Comparison of ENCODE assay signal across 23 mouse cellular contexts in genomic region chr19:41822589-41822988, GRCm38 (mm10).
"Had no signal": no experiment of that assay in that cellular context is flagged by ENCODE, and none has a peak within 500 bp of the region (broad histone marks: within the 10 kb centered on the region; RNA-seq: fewer than 3 reads in every experiment).

No protein-coding gene starts in this region.

- DNase-seq: gastrocnemius, adult 2 months; gastrocnemius, postnatal 10 days; gastrocnemius, postnatal 25 days; heart, adult 18-20 months; heart, postnatal 10 days; heart, postnatal 4 days; kidney, adult 11 months; kidney, adult 8-10 months; kidney, postnatal 10 days; kidney, postnatal 25 days; kidney, postnatal 4 days had no signal

- H3K9me3 ChIP-seq: heart, embryonic 10.5 days; heart, embryonic 12.5 days; hindbrain, embryonic 10.5 days; hindbrain, embryonic 12.5 days; limb, embryonic 10.5 days; limb, embryonic 12.5 days had no signal

- H3K4me2 ChIP-seq: heart, embryonic 12.5 days; hindbrain, embryonic 12.5 days; hindbrain, embryonic 14.5 days; limb, embryonic 12.5 days had no signal

- H3K27ac ChIP-seq: gastrocnemius, adult 2 months; heart, embryonic 10.5 days; hindbrain, embryonic 10.5 days; hindbrain, embryonic 12.5 days; hindbrain, embryonic 14.5 days; hindbrain, postnatal 0 days; layer of hippocampus, adult 2 months; left cerebral cortex, adult 2 months; limb, embryonic 10.5 days; limb, embryonic 12.5 days had no signal

- H3K36me3 ChIP-seq: heart, embryonic 10.5 days; heart, embryonic 12.5 days; hindbrain, embryonic 10.5 days; hindbrain, embryonic 12.5 days; limb, embryonic 10.5 days; limb, embryonic 12.5 days had no signal

- H3K9ac ChIP-seq: heart, embryonic 12.5 days; hindbrain, embryonic 12.5 days; hindbrain, embryonic 14.5 days; limb, embryonic 12.5 days had no signal

- ATAC-seq: forebrain, embryonic 16.5 days; hindbrain, postnatal 0 days; intestine, embryonic 16.5 days had no signal

- H3K4me3 ChIP-seq: gastrocnemius, adult 2 months; heart, embryonic 10.5 days; heart, embryonic 12.5 days; hindbrain, embryonic 10.5 days; hindbrain, embryonic 12.5 days; layer of hippocampus, adult 2 months; left cerebral cortex, adult 2 months; limb, embryonic 10.5 days; limb, embryonic 12.5 days had no signal
